Mouse (Mus musculus) thymus, adult 2 months (tissue): ENCODE measurements around the gene Gm16223.

Experiments used
- CTCF ChIP-seq: fragments of 200-500 bp; IDR thresholded peaks from 2 replicates; pipeline ENCODE4 v1.5.1; 2012; ENCODE audit warnings: mild to moderate bottlenecking, control low read depth, low read length, moderate library complexity, borderline replicate concordance; ENCODE audit not compliant: control insufficient read depth, poor library complexity, insufficient read depth; ENCODE audit errors: extremely low read depth
- POLR2A ChIP-seq: fragments of 200-500 bp; IDR thresholded peaks from 2 replicates; pipeline ENCODE4 v1.6.1; 2012; ENCODE audit warnings: mild to moderate bottlenecking, low read length, control low read depth, moderate library complexity; ENCODE audit not compliant: control insufficient read depth, poor library complexity, insufficient read depth; ENCODE audit errors: extremely low read depth

- TF ChIP-seq POLR2A (no peak), CTCF (no peak)
Measured at GRCm38 (mm10) chr5:42022029-42022428, 45.7 kb upstream of the Gm16223 start.
